Mouse (Mus musculus) limb, embryonic 15.5 days (tissue): ENCODE data around the gene Ikzf3. TPM values are rescaled to one million over a fixed set of nuclear protein-coding genes. Genes with fewer than 3 reads are reported as not detected.
A peak's percentile ranks its signal among the peaks of the same experiment; 100 is the strongest.

Experiments used
- ATAC-seq: fragments of 200-750 bp; cut with Nextera tagmentation; 2 replicates; pipeline ENCODE4 v1.8.0; 2017; ENCODE audit warnings: low read depth, moderate TSS enrichment; ENCODE audit not compliant: insufficient number of reproducible peaks, low FRiP score, low TSS enrichment
- H3K27ac ChIP-seq: fragments of 300-500 bp; sonication (generic); 2 replicates; pipeline ENCODE4 v1.5.1; 2015; ENCODE audit warnings: moderate library complexity, mild to moderate bottlenecking, inconsistent platforms
- H3K27me3 ChIP-seq: fragments of 300-500 bp; sonication (generic); 2 replicates; pipeline ENCODE4 v1.6.1; 2015; ENCODE audit warnings: inconsistent platforms
- H3K36me3 ChIP-seq: fragments of 300-500 bp; sonication (generic); 2 replicates; pipeline ENCODE4 v1.6.1; 2015; ENCODE audit warnings: inconsistent platforms
- H3K4me1 ChIP-seq: fragments of 300-500 bp; sonication (generic); 2 replicates; pipeline ENCODE4 v1.6.1; 2015; ENCODE audit warnings: inconsistent platforms
- H3K4me2 ChIP-seq: fragments of 300-500 bp; sonication (generic); 2 replicates; pipeline ENCODE4 v1.6.1; 2015; ENCODE audit warnings: mild to moderate bottlenecking, inconsistent platforms
- H3K4me3 ChIP-seq: fragments of 300-500 bp; sonication (generic); 2 replicates; pipeline ENCODE4 v1.5.1; 2015; ENCODE audit warnings: mild to moderate bottlenecking, inconsistent platforms
- H3K9ac ChIP-seq: fragments of 300-500 bp; sonication (generic); 2 replicates; pipeline ENCODE4 v1.6.1; 2015; ENCODE audit warnings: inconsistent platforms
- H3K9me3 ChIP-seq: fragments of 300-500 bp; sonication (generic); 2 replicates; pipeline ENCODE4 v1.6.1; 2016; ENCODE audit warnings: inconsistent platforms
- WGBS: fragments of 180-500 bp; shearing (Covaris S2); methylation state at CpG from one replicate; pipeline ENCODE4 v1.1.7; 2015; 5-methylcytosine and 5-hydroxymethylcytosine counted together
- polyA plus RNA-seq: library from polyadenylated mRNA; unstranded; fragments of >200 nt; fragmentation: Nextera tagmentation; extraction: Ambion mirVana; gene quantifications from 2 replicates; pipeline ENCODE4 v1.2.1, GENCODE M21; 2015

Gene Ikzf3
- polyA plus RNA-seq, 1 experiment from 2014 or later = 0.74 TPM

GRCm38 (mm10) chr11:98493394-98493793 is 52.4 kb downstream of the Ikzf3 start:
- Histone ChIP-seq H3K4me2 (no peak overlapping the region), H3K9ac (no peak overlapping the region), H3K36me3 (no peaks in the 10 kb centered on the region), H3K27me3 (peaks cover 4% of the 10 kb centered on the region; the same call in 1 of the 2 replicates), H3K9me3 (no peaks in the 10 kb centered on the region), H3K4me1 (peaks cover 11% of the 10 kb centered on the region), H3K4me3 (no peak overlapping the region), H3K27ac (no peak overlapping the region)
- WGBS = 66% methylated on average over 9 of the region's 9 CpGs
- ATAC-seq = no peak

- no peak for ATAC-seq
- Histone ChIP-seq H3K27me3 (peaks cover 3% of the 10 kb centered on the region; the same call in 1 of the 2 replicates), H3K4me2 (no peak overlapping the region), H3K9ac (no peak overlapping the region), H3K9me3 (no peaks in the 10 kb centered on the region), H3K36me3 (no peaks in the 10 kb centered on the region), H3K4me1 (peaks cover 10% of the 10 kb centered on the region), H3K27ac (no peak overlapping the region), H3K4me3 (no peak overlapping the region)
- 17% methylated on average over 7 of the region's 7 CpGs for WGBS
These were observed 52.9 kb downstream of the Ikzf3 start for GRCm38 (mm10) chr11:98492959-98493358.

- no peak overlapping the region for H3K9ac ChIP-seq
- no peaks in the 10 kb centered on the region for H3K36me3 ChIP-seq
- H3K27ac ChIP-seq = no peak overlapping the region
- H3K27me3 ChIP-seq = no peaks in the 10 kb centered on the region
- H3K4me2 ChIP-seq = no peak overlapping the region
- 92% methylated on average over 7 of the region's 7 CpGs for WGBS
- H3K9me3 ChIP-seq = no peaks in the 10 kb centered on the region
- H3K4me3 ChIP-seq = no peak overlapping the region
- no peak for ATAC-seq
- peaks cover 2% of the 10 kb centered on the region; the same call in 1 of the 2 replicates for H3K4me1 ChIP-seq
These were observed 54.3 kb downstream of the Ikzf3 start for GRCm38 (mm10) chr11:98491571-98491970.

- H3K4me1 ChIP-seq = peaks cover 2% of the 10 kb centered on the region; the same call in 1 of the 2 replicates
- no peak overlapping the region for H3K4me3 ChIP-seq
- no peak for ATAC-seq
- H3K36me3 ChIP-seq = no peaks in the 10 kb centered on the region
- H3K9ac ChIP-seq = no peak overlapping the region
- 68% methylated on average over 20 of the region's 20 CpGs for WGBS
- H3K4me2 ChIP-seq = no peak overlapping the region
- H3K9me3 ChIP-seq = no peaks in the 10 kb centered on the region
- no peaks in the 10 kb centered on the region for H3K27me3 ChIP-seq
- no peak overlapping the region for H3K27ac ChIP-seq
These were observed 57.1 kb downstream of the Ikzf3 start for GRCm38 (mm10) chr11:98488540-98489234.

- H3K36me3 ChIP-seq = no peaks in the 10 kb centered on the region
- 72% methylated on average over 4 of the region's 5 CpGs for WGBS
- no peak for ATAC-seq
- H3K4me3 ChIP-seq = no peak overlapping the region
- H3K27ac ChIP-seq = no peak overlapping the region
- H3K4me1 ChIP-seq = no peaks in the 10 kb centered on the region; the same call in 1 of the 2 replicates
- H3K9ac ChIP-seq = no peak overlapping the region
- no peaks in the 10 kb centered on the region for H3K27me3 ChIP-seq
- H3K4me2 ChIP-seq = no peak overlapping the region
- no peaks in the 10 kb centered on the region for H3K9me3 ChIP-seq
These were observed 58.2 kb downstream of the Ikzf3 start for GRCm38 (mm10) chr11:98487526-98488040.

GRCm38 (mm10) chr11:98485749-98486148 is 60.1 kb downstream of the Ikzf3 start:
- no peaks in the 10 kb centered on the region for H3K4me1 ChIP-seq
- no peaks in the 10 kb centered on the region for H3K27me3 ChIP-seq
- no peak overlapping the region for H3K4me2 ChIP-seq
- no peaks in the 10 kb centered on the region for H3K9me3 ChIP-seq
- H3K9ac ChIP-seq = no peak overlapping the region
- H3K27ac ChIP-seq = no peak overlapping the region
- WGBS = 82% methylated on average over 2 of the region's 2 CpGs
- H3K4me3 ChIP-seq = no peak overlapping the region
- H3K36me3 ChIP-seq = no peaks in the 10 kb centered on the region
- ATAC-seq = no peak

GRCm38 (mm10) chr11:98482067-98482466 is 63.8 kb downstream of the Ikzf3 start:
- no peak overlapping the region for H3K4me3 ChIP-seq
- whole genome bisulfite sequencing = 76% methylated on average over 10 of the region's 10 CpGs
- H3K9me3 ChIP-seq = no peaks in the 10 kb centered on the region
- H3K27ac ChIP-seq = no peak overlapping the region
- H3K9ac ChIP-seq = no peak overlapping the region
- ATAC-seq = no peak
- H3K4me2 ChIP-seq = no peak overlapping the region
- no peaks in the 10 kb centered on the region for H3K4me1 ChIP-seq
- no peaks in the 10 kb centered on the region for H3K36me3 ChIP-seq
- H3K27me3 ChIP-seq = no peaks in the 10 kb centered on the region

- Histone ChIP-seq H3K27ac (no peak overlapping the region), H3K4me3 (no peak overlapping the region), H3K9ac (no peak overlapping the region), H3K36me3 (no peaks in the 10 kb centered on the region), H3K27me3 (no peaks in the 10 kb centered on the region), H3K9me3 (no peaks in the 10 kb centered on the region), H3K4me2 (no peak overlapping the region), H3K4me1 (no peaks in the 10 kb centered on the region)
- ATAC-seq = no peak
- 46% methylated on average over 6 of the region's 6 CpGs for whole genome bisulfite sequencing
These were observed 64.6 kb downstream of the Ikzf3 start for GRCm38 (mm10) chr11:98481231-98481630.

- 80% methylated on average over 12 of the region's 12 CpGs for WGBS
- no peaks in the 10 kb centered on the region for H3K4me1 ChIP-seq
- ATAC-seq = no peak
- 0 out of 2 replicates have a peak overlapping the region, but pooled peaks have one; percentile 14 for H3K27ac ChIP-seq
- H3K9me3 ChIP-seq = no peaks in the 10 kb centered on the region
- H3K36me3 ChIP-seq = no peaks in the 10 kb centered on the region
- no peaks in the 10 kb centered on the region for H3K27me3 ChIP-seq
- no peak overlapping the region for H3K4me3 ChIP-seq
- H3K9ac ChIP-seq = no peak overlapping the region
- H3K4me2 ChIP-seq = no peak overlapping the region
These were observed 65.8 kb downstream of the Ikzf3 start for GRCm38 (mm10) chr11:98479940-98480497.

GRCm38 (mm10) chr11:98479026-98479939 is 66.5 kb downstream of the Ikzf3 start:
- ATAC-seq = no peak
- Histone ChIP-seq H3K27me3 (no peaks in the 10 kb centered on the region), H3K9ac (no peak overlapping the region), H3K9me3 (no peaks in the 10 kb centered on the region), H3K27ac (0 out of 2 replicates have a peak overlapping the region, but pooled peaks have one; percentile 14), H3K4me1 (no peaks in the 10 kb centered on the region), H3K4me2 (no peak overlapping the region), H3K4me3 (no peak overlapping the region), H3K36me3 (no peaks in the 10 kb centered on the region)
- WGBS = 52% methylated on average over 13 of the region's 13 CpGs

- Histone ChIP-seq H3K9ac (no peak overlapping the region), H3K4me2 (no peak overlapping the region), H3K36me3 (no peaks in the 10 kb centered on the region), H3K4me3 (no peak overlapping the region), H3K27ac (no peak overlapping the region), H3K27me3 (no peaks in the 10 kb centered on the region), H3K9me3 (no peaks in the 10 kb centered on the region), H3K4me1 (no peaks in the 10 kb centered on the region)
- WGBS = 72% methylated on average over 13 of the region's 14 CpGs
- no peak for ATAC-seq
These were observed 68.7 kb downstream of the Ikzf3 start for GRCm38 (mm10) chr11:98477011-98477701.
